In the genomic region with DNA sequence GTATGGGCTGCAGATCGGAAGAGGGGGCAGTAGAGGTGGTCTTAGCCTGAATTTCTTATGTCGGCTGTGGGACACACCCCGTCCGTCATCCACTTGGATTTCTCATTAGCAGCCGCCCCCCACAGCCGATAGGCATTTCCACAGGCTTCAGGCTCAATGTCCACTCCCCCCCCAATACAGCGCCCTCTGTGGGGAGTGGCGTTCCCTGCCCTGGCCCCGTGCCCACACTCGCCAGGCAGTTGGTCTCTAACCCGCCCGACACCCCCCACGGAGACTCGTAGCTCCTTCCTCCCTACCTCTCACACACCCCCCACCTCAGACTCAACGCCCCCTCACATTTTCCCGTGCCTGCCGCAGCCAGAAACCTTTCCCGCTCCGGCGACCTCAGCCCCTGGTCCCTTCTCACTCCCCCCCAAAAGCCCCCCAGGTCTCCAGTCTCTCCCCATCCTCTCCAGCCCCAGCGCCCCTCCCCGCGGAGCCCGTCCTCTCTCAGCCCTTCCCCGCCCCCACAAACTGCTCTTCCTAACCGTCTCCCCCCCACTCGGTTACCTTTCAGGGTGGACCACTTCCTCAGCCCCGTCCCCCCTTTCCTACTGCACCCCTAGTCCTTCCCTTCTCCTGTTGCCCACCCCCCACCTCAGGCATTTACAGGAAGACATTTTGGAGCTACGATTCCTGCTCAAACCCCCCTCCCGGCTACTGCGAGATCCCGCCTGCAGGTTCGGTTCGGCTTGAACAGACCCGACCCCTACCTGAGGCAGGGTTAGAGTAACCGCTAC, we compare ENCODE assay signal across 8 mouse cellular contexts. TPM values are rescaled to one million over a fixed set of nuclear protein-coding genes. Genes with fewer than 3 reads are reported as not detected.
DNase-seq lines count a peak whose midpoint lies in the region; ATAC-seq and TF ChIP-seq lines count a peak whose summit lies in the region.

No protein-coding gene starts in this region.

- peak overlapping the region; percentile 85 for H3K4me3 ChIP-seq in E14TG2a.4 (replicated peaks; ENCODE audit: low read length)
- H3K4me3 ChIP-seq in bone marrow macrophage, adult 2 months (ENCODE audit: insufficient read depth, low read length), result peak overlapping the region; percentile 91
- peak overlapping the region; percentile 67 for H3K4me3 ChIP-seq in forebrain, embryonic 10.5 days
- peak overlapping the region; percentile 61 for H3K4me3 ChIP-seq in lung, embryonic 15.5 days

- TF ChIP-seq POLR2A in bone marrow macrophage, adult 2 months (IDR thresholded peaks at IDR 0.05; ENCODE audit: borderline replicate concordance, low read depth, low read length), result no peak

- 19% methylated on average over 35 of the region's 36 CpGs for WGBS in forebrain, embryonic 10.5 days
- WGBS in lung, embryonic 15.5 days, result 26% methylated on average over 34 of the region's 36 CpGs

- peaks cover 37% of the 10 kb centered on the region for H3K36me3 ChIP-seq in E14TG2a.4 (ENCODE audit: insufficient read depth, low read length)
- H3K36me3 ChIP-seq in forebrain, embryonic 10.5 days (replicated peaks), result peaks cover 27% of the 10 kb centered on the region
- no peaks in the 10 kb centered on the region for H3K36me3 ChIP-seq in lung, embryonic 15.5 days

- ATAC-seq in lung, embryonic 15.5 days (ENCODE audit: borderline replicate concordance, extremely low read depth, low FRiP score, low TSS enrichment), result 0 out of 2 replicates have a peak, but pooled peaks have one; percentile 2

- H3K27me3 ChIP-seq in E14TG2a.4 (ENCODE audit: insufficient read depth, low read length), result no peaks in the 10 kb centered on the region
- H3K27me3 ChIP-seq in forebrain, embryonic 10.5 days (ENCODE audit: poor library complexity, severe bottlenecking), result peaks cover 60% of the 10 kb centered on the region
- H3K27me3 ChIP-seq in lung, embryonic 15.5 days, result no peaks in the 10 kb centered on the region

- peak overlapping the region; percentile 36; the same call in 1 of the 2 replicates for H3K27ac ChIP-seq in bone marrow macrophage, adult 2 months (ENCODE audit: insufficient read depth, low read depth, low read length)
- peak overlapping the region; percentile 86 for H3K27ac ChIP-seq in forebrain, embryonic 10.5 days
- H3K27ac ChIP-seq in lung, embryonic 15.5 days, result peak overlapping the region; percentile 41; the same call in 1 of the 2 replicates

- no peak for TF ChIP-seq CTCF in E14TG2a.4 (conservative IDR thresholded peaks at IDR 0.05; ENCODE audit: low read length)
- no peak for TF ChIP-seq CTCF in bone marrow macrophage, adult 2 months (IDR thresholded peaks at IDR 0.05; ENCODE audit: low read depth, low read length)

- peak overlapping the region; percentile 67 for H3K4me2 ChIP-seq in lung, embryonic 15.5 days

- H3K4me1 ChIP-seq in E14TG2a.4 (replicated peaks; ENCODE audit: low read depth, low read length), result peaks cover 50% of the 10 kb centered on the region
- H3K4me1 ChIP-seq in bone marrow macrophage, adult 2 months (ENCODE audit: control insufficient read depth, insufficient read depth, low read length), result peaks cover 16% of the 10 kb centered on the region
- H3K4me1 ChIP-seq in forebrain, embryonic 10.5 days, result peaks cover 24% of the 10 kb centered on the region
- peaks cover 11% of the 10 kb centered on the region for H3K4me1 ChIP-seq in lung, embryonic 15.5 days

- peak overlapping the region; percentile 70 for H3K9ac ChIP-seq in lung, embryonic 15.5 days

- DNase-seq in forebrain, embryonic 10.5 days (ENCODE audit: extremely low spot score, low spot score), result no peak
- DNase-seq in heart, postnatal 4 days, result peak; percentile 70
- DNase-seq in layer of hippocampus, adult 9-11 months, result peak; percentile 25
- DNase-seq in ovary, adult 18-20 months (ENCODE audit: low spot score), result peak; percentile 33
- DNase-seq in thymus, postnatal 10 days (ENCODE audit: low spot score in 2 of 2), result peak; percentile 36 to 41

- H3K9me3 ChIP-seq in E14TG2a.4 (ENCODE audit: low read length), result no peaks in the 10 kb centered on the region
- H3K9me3 ChIP-seq in forebrain, embryonic 10.5 days, result no peaks in the 10 kb centered on the region
- H3K9me3 ChIP-seq in lung, embryonic 15.5 days, result no peaks in the 10 kb centered on the region

RNA-seq across cellular contexts. Expression of a gene that starts 1.5 kb away (rescaled TPM):
- 34.3 and 41.8 TPM in 2 replicates for polyA plus RNA-seq in bone marrow macrophage, adult 2 months (2012; ENCODE audit: insufficient read depth, insufficient read length, missing spikeins)
- 20.4 and 24.2 TPM in 2 replicates for polyA plus RNA-seq in forebrain, embryonic 10.5 days (2016; fragmentation: Nextera tagmentation; extraction: Ambion mirVana)
- 10 to 100 TPM; 39.4 to 40.3 TPM for total RNA-seq in heart, postnatal 4 days (2021)
- polyA plus RNA-seq in lung, embryonic 15.5 days (2015; fragmentation: Nextera tagmentation; extraction: Ambion mirVana), result 29.8 and 32.2 TPM in 2 replicates

RNA-seq across cellular contexts. Expression of a gene that starts 10.0 kb away (rescaled TPM):
- polyA plus RNA-seq in bone marrow macrophage, adult 2 months (2012; ENCODE audit: insufficient read depth, insufficient read length, missing spikeins), result 242 and 247 TPM in 2 replicates
- 639 and 665 TPM in 2 replicates for polyA plus RNA-seq in forebrain, embryonic 10.5 days (2016; fragmentation: Nextera tagmentation; extraction: Ambion mirVana)
- 100 to 1,000 TPM; 177 to 191 TPM for total RNA-seq in heart, postnatal 4 days (2021)
- polyA plus RNA-seq in lung, embryonic 15.5 days (2015; fragmentation: Nextera tagmentation; extraction: Ambion mirVana), result 433 and 440 TPM in 2 replicates

RNA-seq across cellular contexts. Expression of a gene that starts 29.8 kb away (rescaled TPM):
- 1.2 TPM in 1 of 2 replicates, not detected in the other for polyA plus RNA-seq in bone marrow macrophage, adult 2 months (2012; ENCODE audit: insufficient read depth, insufficient read length, missing spikeins)
- polyA plus RNA-seq in forebrain, embryonic 10.5 days (2016; fragmentation: Nextera tagmentation; extraction: Ambion mirVana), result 2.0 and 2.1 TPM in 2 replicates
- total RNA-seq in heart, postnatal 4 days (2021), result 100 to 1,000 TPM; 157 to 185 TPM
- 3.8 and 5.2 TPM in 2 replicates for polyA plus RNA-seq in lung, embryonic 15.5 days (2015; fragmentation: Nextera tagmentation; extraction: Ambion mirVana)

RNA-seq across cellular contexts. Expression of a gene that starts 43.0 kb away (rescaled TPM):
- polyA plus RNA-seq in bone marrow macrophage, adult 2 months (2012; ENCODE audit: insufficient read depth, insufficient read length, missing spikeins), result not detected in 2 replicates
- polyA plus RNA-seq in forebrain, embryonic 10.5 days (2016; fragmentation: Nextera tagmentation; extraction: Ambion mirVana), result not detected in 2 replicates
- total RNA-seq in heart, postnatal 4 days (2021), result not detected
- 0.49 and 1.3 TPM in 2 replicates for polyA plus RNA-seq in lung, embryonic 15.5 days (2015; fragmentation: Nextera tagmentation; extraction: Ambion mirVana)

Comparison
In these comparisons a context has a peak if more than half of its experiments do, and no peak if none do; other contexts are left out.
1. H3K27ac ChIP-seq: peak in every context shown above with its lines; median percentile 86 in forebrain, embryonic 10.5 days; 41 in lung, embryonic 15.5 days; 36 in bone marrow macrophage, adult 2 months.